Mouse (Mus musculus) neural tube, embryonic 14.5 days (tissue): ENCODE measurements at regions not wholly inside any gene's neighbourhood (a gene's known extent, or its start where the extent isn't known, plus 50 kb on each side); places are given as distances from the start of the nearest gene placed in this dataset.

Experiments
- ATAC-seq: fragments of 200-750 bp; cut with Nextera tagmentation; 2 replicates; pipeline ENCODE4 v1.8.0; 2017; ENCODE audit warnings: low read depth, mild to moderate bottlenecking, moderate TSS enrichment, moderate library complexity
- H3K27ac ChIP-seq: fragments of 300-500 bp; sonication (generic); 2 replicates; pipeline ENCODE4 v1.5.1; 2014; ENCODE audit warnings: low read depth, mild to moderate bottlenecking, control low read depth, low read length, moderate library complexity, mixed read lengths
- H3K27me3 ChIP-seq: fragments of 300-500 bp; sonication (generic); 2 replicates; pipeline ENCODE4 v1.6.1; 2014; ENCODE audit warnings: low read length; ENCODE audit not compliant: control insufficient read depth, insufficient read depth
- H3K36me3 ChIP-seq: fragments of 300-500 bp; sonication (generic); 2 replicates; pipeline ENCODE4 v1.6.1; 2014; ENCODE audit warnings: low read length, mixed read lengths; ENCODE audit not compliant: control insufficient read depth, insufficient read depth
- H3K4me1 ChIP-seq: fragments of 300-500 bp; sonication (generic); 2 replicates; pipeline ENCODE4 v1.6.1; 2014; ENCODE audit warnings: low read length; ENCODE audit not compliant: control insufficient read depth, insufficient read depth
- H3K4me2 ChIP-seq: fragments of 300-500 bp; sonication (generic); 2 replicates; pipeline ENCODE4 v1.6.1; 2014; ENCODE audit warnings: mild to moderate bottlenecking, low read depth, low read length, control low read depth
- H3K4me3 ChIP-seq: fragments of 300-500 bp; sonication (generic); 2 replicates; pipeline ENCODE4 v1.5.1; 2014; ENCODE audit warnings: low read depth, low read length, control low read depth, mixed read lengths
- H3K9ac ChIP-seq: fragments of 300-500 bp; sonication (generic); replicated peaks from 2 replicates; pipeline ENCODE4 v1.6.1; 2014; ENCODE audit warnings: low read depth, mild to moderate bottlenecking, control low read depth, low read length, mixed read lengths
- H3K9me3 ChIP-seq: fragments of 300-500 bp; sonication (generic); 2 replicates; pipeline ENCODE4 v1.6.1; 2016; ENCODE audit warnings: low read length; ENCODE audit not compliant: control insufficient read depth
- WGBS: fragments of 180-500 bp; shearing (Covaris S2); extraction: QIAGEN DNeasy Blood & Tissue Kit; methylation state at CpG from one replicate; pipeline ENCODE4 v1.1.7; 2014; 5-methylcytosine and 5-hydroxymethylcytosine counted together

DNA sequence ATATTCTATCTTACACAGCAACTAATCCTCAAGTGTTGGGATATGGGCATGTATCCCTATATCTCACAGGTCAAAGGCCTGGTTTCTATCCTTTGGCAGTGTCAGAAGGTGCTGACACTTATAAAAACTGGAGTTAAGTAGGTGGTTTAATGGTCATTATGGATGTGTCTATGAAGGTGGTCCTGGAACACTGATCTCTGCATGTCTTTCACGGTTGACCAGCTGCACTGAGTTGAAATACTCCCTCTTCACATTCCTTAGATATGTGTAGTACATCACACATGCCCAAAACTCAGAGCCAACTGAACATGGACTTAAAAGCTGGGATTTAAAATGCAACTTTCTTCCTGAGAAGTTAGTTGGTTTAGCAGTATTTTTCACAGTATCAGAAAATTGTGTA is 1107.7 kb upstream of the Flrt2 start:
- Histone ChIP-seq H3K9me3 (no peaks in the 10 kb centered on the region), H3K4me2 (no peak overlapping the region), H3K4me3 (no peak overlapping the region), H3K9ac (no peak overlapping the region), H3K4me1 (no peaks in the 10 kb centered on the region), H3K36me3 (no peaks in the 10 kb centered on the region), H3K27ac (no peak overlapping the region), H3K27me3 (no peaks in the 10 kb centered on the region)
- no peak for ATAC-seq
- WGBS = 71% methylated on average over 1 of the region's 1 CpGs

DNA sequence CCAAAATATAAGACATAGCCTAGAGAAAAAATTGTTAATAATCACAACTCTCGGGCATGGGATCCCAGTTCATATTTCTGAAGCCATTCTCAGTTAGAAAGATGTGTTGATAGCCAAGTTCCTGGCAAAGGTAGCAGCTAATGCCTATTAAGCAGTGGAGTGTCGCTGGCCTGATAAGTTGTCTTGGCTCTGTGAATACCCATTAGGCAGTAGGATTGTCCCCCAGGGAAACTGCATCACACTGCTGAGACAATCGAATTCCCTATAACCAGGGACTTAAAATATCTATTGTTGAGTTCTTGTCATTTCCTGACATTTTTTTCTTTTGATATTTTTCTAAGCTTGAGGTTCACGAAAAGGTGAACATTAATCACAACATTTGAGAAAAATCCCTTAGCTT is 1105.0 kb upstream of the Flrt2 start:
- Histone ChIP-seq H3K9ac (no peak overlapping the region), H3K36me3 (no peaks in the 10 kb centered on the region), H3K9me3 (no peaks in the 10 kb centered on the region), H3K4me1 (no peaks in the 10 kb centered on the region), H3K4me3 (no peak overlapping the region), H3K27ac (no peak overlapping the region), H3K4me2 (no peak overlapping the region), H3K27me3 (no peaks in the 10 kb centered on the region)
- no peak for ATAC-seq
- WGBS = 48% methylated on average over 4 of the region's 4 CpGs

GRCm38 (mm10) chr12:94588599-94588998 is 1103.4 kb upstream of the Flrt2 start:
- no peak for ATAC-seq
- H3K4me1 ChIP-seq = no peaks in the 10 kb centered on the region
- H3K27me3 ChIP-seq = no peaks in the 10 kb centered on the region
- no peak overlapping the region for H3K4me3 ChIP-seq
- H3K27ac ChIP-seq = no peak overlapping the region
- no peaks in the 10 kb centered on the region for H3K9me3 ChIP-seq
- no peak overlapping the region for H3K9ac ChIP-seq
- 70% methylated on average over 4 of the region's 4 CpGs for WGBS
- H3K4me2 ChIP-seq = no peak overlapping the region
- no peaks in the 10 kb centered on the region for H3K36me3 ChIP-seq

DNA sequence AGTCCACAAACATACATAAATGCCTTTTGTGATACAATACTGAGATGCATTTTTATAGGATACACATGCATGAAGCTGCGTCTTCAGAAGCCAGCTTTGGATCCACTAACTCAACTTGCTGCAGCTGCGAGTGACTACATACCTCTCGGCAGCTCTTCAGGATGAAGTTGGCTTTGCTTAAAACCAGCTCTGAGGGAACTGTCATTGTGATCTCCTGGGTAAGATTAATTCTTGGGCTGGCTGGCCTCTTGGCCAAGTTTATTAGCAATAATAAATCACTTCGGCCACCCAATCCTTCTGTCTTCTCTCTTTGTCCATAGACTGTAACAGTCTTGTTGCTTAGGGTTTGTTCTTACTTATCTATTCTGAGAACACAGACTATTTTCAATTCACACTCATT is 1103.0 kb upstream of the Flrt2 start:
- no peak overlapping the region for H3K9ac ChIP-seq
- H3K9me3 ChIP-seq = no peaks in the 10 kb centered on the region
- 74% methylated on average over 4 of the region's 4 CpGs for WGBS
- H3K36me3 ChIP-seq = no peaks in the 10 kb centered on the region
- H3K27ac ChIP-seq = no peak overlapping the region
- no peak overlapping the region for H3K4me2 ChIP-seq
- ATAC-seq = no peak
- H3K4me1 ChIP-seq = no peaks in the 10 kb centered on the region
- H3K4me3 ChIP-seq = no peak overlapping the region
- no peaks in the 10 kb centered on the region for H3K27me3 ChIP-seq

DNA sequence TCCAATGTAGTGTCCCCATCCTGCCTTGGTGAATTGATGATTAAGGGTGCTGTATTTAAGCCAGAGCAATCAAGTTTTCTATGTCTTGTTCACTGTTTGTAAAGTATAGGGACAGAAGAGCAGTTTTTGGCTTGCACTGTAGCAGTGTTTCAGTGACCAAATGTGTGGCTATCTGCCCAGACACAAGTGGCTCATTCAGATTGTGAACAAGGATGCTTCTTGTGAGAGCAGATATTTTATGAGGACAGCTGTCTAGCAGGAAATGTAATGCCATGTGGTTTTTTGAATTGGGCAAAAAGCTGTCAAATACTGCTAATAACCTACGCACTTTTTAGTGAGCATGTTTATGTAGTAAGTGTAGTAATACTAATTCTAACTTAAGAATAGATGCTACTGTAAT is 1086.5 kb upstream of the Flrt2 start:
- H3K4me2 ChIP-seq = no peak overlapping the region
- no peak overlapping the region for H3K4me3 ChIP-seq
- 76% methylated on average over 1 of the region's 1 CpGs for WGBS
- H3K9me3 ChIP-seq = no peaks in the 10 kb centered on the region
- ATAC-seq = no peak
- no peaks in the 10 kb centered on the region for H3K27me3 ChIP-seq
- H3K27ac ChIP-seq = no peak overlapping the region
- no peaks in the 10 kb centered on the region for H3K36me3 ChIP-seq
- H3K9ac ChIP-seq = no peak overlapping the region
- H3K4me1 ChIP-seq = no peaks in the 10 kb centered on the region

DNA sequence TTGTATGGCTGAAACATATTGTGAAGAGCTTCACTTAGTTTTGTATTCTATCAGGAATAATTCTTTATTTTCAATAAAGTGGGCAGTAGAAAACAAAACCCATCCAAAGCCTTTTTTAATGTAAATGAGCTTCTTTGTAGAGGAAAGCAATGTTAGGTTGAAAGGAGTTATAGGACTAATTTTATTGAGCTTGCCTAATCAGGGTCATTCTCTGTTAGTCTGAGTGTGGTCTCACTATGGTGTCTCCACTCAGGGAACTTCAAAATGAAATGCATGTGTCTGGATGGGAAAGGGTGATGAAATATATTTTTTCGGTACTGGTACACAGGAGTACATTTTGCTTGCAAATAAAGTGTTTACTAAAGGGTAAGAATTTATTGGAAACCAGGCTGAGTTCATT is 1055.5 kb upstream of the Flrt2 start:
- WGBS = 24% methylated on average over 1 of the region's 1 CpGs
- no peak overlapping the region for H3K4me3 ChIP-seq
- no peaks in the 10 kb centered on the region for H3K9me3 ChIP-seq
- H3K4me1 ChIP-seq = no peaks in the 10 kb centered on the region
- H3K27ac ChIP-seq = no peak overlapping the region
- ATAC-seq = no peak
- no peaks in the 10 kb centered on the region for H3K27me3 ChIP-seq
- no peak overlapping the region for H3K4me2 ChIP-seq
- H3K36me3 ChIP-seq = no peaks in the 10 kb centered on the region
- no peak overlapping the region for H3K9ac ChIP-seq

DNA sequence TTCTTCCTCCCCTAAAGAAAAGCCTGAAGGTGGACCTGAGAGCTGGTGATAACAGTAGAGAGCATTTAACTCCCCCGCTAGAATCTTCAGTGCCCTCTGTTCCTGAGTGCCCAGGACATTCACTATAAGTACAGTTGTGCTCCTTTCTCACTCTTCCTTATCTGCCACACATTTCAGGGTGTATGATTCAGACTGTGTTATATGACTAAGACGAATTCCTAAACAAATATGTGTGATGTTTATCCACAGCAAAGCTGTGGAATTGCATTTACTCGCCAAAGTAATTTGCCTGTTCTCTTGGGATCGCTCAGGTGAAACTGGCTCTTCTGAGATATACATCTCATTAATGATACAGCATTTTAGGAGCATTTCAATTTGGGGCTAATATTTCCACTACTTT is 1051.9 kb upstream of the Flrt2 start:
- Histone ChIP-seq H3K27ac (no peak overlapping the region), H3K9ac (no peak overlapping the region), H3K4me1 (no peaks in the 10 kb centered on the region), H3K27me3 (no peaks in the 10 kb centered on the region), H3K4me3 (no peak overlapping the region), H3K9me3 (no peaks in the 10 kb centered on the region), H3K4me2 (no peak overlapping the region), H3K36me3 (no peaks in the 10 kb centered on the region)
- ATAC-seq = no peak
- 80% methylated on average over 4 of the region's 4 CpGs for WGBS

DNA sequence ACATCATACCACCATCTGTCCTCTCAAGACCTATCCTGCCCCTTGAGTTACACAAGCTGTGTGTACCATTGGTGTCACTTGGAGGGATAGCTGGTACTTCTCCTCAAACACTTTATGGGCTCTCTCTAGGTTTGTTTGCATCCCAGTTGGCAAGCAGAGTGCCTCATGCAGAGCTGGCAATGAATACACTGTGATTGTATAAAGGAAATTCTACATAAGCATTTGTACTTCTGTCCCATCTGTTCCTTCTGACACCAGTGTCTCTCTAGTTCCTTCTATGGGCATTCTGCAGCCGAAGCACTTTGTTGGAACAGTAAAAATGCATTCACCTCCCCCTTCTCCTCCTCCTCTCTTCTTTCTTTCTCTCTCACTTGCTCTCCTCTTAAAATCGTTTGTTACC is 1046.7 kb upstream of the Flrt2 start:
- H3K4me2 ChIP-seq = no peak overlapping the region
- H3K4me1 ChIP-seq = no peaks in the 10 kb centered on the region
- H3K27me3 ChIP-seq = no peaks in the 10 kb centered on the region
- no peak overlapping the region for H3K27ac ChIP-seq
- no peaks in the 10 kb centered on the region for H3K9me3 ChIP-seq
- WGBS = 69% methylated on average over 2 of the region's 2 CpGs
- no peak overlapping the region for H3K4me3 ChIP-seq
- no peak overlapping the region for H3K9ac ChIP-seq
- no peak for ATAC-seq
- no peaks in the 10 kb centered on the region for H3K36me3 ChIP-seq

GRCm38 (mm10) chr12:94670035-94670434 is 1022.0 kb upstream of the Flrt2 start:
- H3K9ac ChIP-seq = no peak overlapping the region
- H3K4me2 ChIP-seq = no peak overlapping the region
- H3K9me3 ChIP-seq = no peaks in the 10 kb centered on the region
- H3K4me1 ChIP-seq = no peaks in the 10 kb centered on the region
- no peaks in the 10 kb centered on the region for H3K36me3 ChIP-seq
- 90% methylated on average over 1 of the region's 1 CpGs for WGBS
- ATAC-seq = no peak
- no peak overlapping the region for H3K4me3 ChIP-seq
- H3K27ac ChIP-seq = no peak overlapping the region
- no peaks in the 10 kb centered on the region for H3K27me3 ChIP-seq

DNA sequence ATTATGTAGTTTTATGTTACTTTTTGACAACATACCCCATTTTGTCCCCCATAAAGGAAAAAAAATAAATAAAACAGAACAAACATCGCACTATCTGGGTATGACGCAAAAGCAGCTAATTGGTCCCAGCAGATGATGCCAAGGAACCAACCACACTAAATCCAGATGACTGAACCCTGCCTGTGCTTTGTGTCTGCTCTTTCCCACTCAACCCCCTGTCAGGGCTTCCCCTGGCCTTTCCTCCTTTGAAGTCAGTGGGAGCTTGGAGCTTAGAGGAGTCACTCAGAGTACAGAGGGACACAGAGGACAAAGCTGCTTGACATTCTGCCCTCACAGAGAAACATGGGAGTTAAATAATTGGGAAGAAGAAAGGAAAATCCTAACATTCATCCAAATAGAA is 1017.1 kb upstream of the Flrt2 start:
- no peak overlapping the region for H3K4me3 ChIP-seq
- H3K4me1 ChIP-seq = no peaks in the 10 kb centered on the region
- no peaks in the 10 kb centered on the region for H3K9me3 ChIP-seq
- no peaks in the 10 kb centered on the region for H3K27me3 ChIP-seq
- WGBS = 72% methylated on average over 2 of the region's 2 CpGs
- H3K36me3 ChIP-seq = no peaks in the 10 kb centered on the region
- H3K4me2 ChIP-seq = no peak overlapping the region
- no peak overlapping the region for H3K27ac ChIP-seq
- no peak overlapping the region for H3K9ac ChIP-seq
- ATAC-seq = no peak
